In genomic region chr6:15731452-15731851, GRCm38 (mm10) we compare ENCODE assay signal across 18 mouse cellular contexts. TPM values are rescaled to one million over a fixed set of nuclear protein-coding genes. Genes with fewer than 3 reads are reported as not detected.
DNase-seq lines count a peak whose midpoint lies in the region; ATAC-seq and TF ChIP-seq lines count a peak whose summit lies in the region.
"Had no signal": no experiment of that assay in that cellular context is flagged by ENCODE, and none has a peak within 500 bp of the region (broad histone marks: within the 10 kb centered on the region; RNA-seq: fewer than 3 reads in every experiment).

No protein-coding gene starts in this region.

- no peak for TF ChIP-seq EP300 in liver, postnatal 0 days (IDR thresholded peaks at IDR 0.05; ENCODE audit: low read depth)

- WGBS in liver, adult 2 months: 67% methylated on average over 7 of the region's 7 CpGs
- 72% methylated on average over 7 of the region's 7 CpGs for WGBS in liver, postnatal 0 days (ENCODE audit: insufficient replicate concordance)
- 88% methylated on average over 7 of the region's 7 CpGs for WGBS in midbrain, embryonic 15.5 days

- H3K27ac ChIP-seq in gastrocnemius, adult 2 months: peak overlapping the region; percentile 58
- H3K27ac ChIP-seq in liver, adult 2 months (replicated peaks; ENCODE audit: insufficient read depth, low read depth, low read length): no peak overlapping the region
- no peak overlapping the region for H3K27ac ChIP-seq in liver, postnatal 0 days (ENCODE audit: low read depth)
- no peak overlapping the region for H3K27ac ChIP-seq in midbrain, embryonic 15.5 days
- H3K27ac ChIP-seq: embryonic facial prominence, embryonic 12.5 days; layer of hippocampus, adult 2 months; limb, embryonic 12.5 days; liver, embryonic 15.5 days; midbrain, embryonic 12.5 days had no signal

- TF ChIP-seq POLR2A in liver, adult 2 months (IDR thresholded peaks at IDR 0.05; ENCODE audit: extremely low read depth, insufficient read depth, low read length): no peak

- intact Hi-C loops in gastrocnemius, adult 2 months (cut with DNase I): no loop called here
- intact Hi-C loops in gastrocnemius, postnatal 36 days (cut with DNase I): no loop called here

- H3K9me3 ChIP-seq in liver, postnatal 0 days (ENCODE audit: low read length): no peaks in the 10 kb centered on the region
- no peaks in the 10 kb centered on the region for H3K9me3 ChIP-seq in midbrain, embryonic 15.5 days
- H3K9me3 ChIP-seq: embryonic facial prominence, embryonic 12.5 days; limb, embryonic 12.5 days; liver, embryonic 15.5 days; midbrain, embryonic 12.5 days had no signal

- H3K4me1 ChIP-seq in liver, adult 2 months (ENCODE audit: control insufficient read depth, insufficient read depth, low read length): peaks cover 25% of the 10 kb centered on the region
- H3K4me1 ChIP-seq in liver, postnatal 0 days (ENCODE audit: insufficient read depth): peaks cover 5% of the 10 kb centered on the region
- no peaks in the 10 kb centered on the region for H3K4me1 ChIP-seq in midbrain, embryonic 15.5 days
- H3K4me1 ChIP-seq: embryonic facial prominence, embryonic 12.5 days; liver, embryonic 15.5 days; midbrain, embryonic 12.5 days had no signal

- ATAC-seq in liver, postnatal 0 days: no peak
- no peak for ATAC-seq in midbrain, embryonic 15.5 days (replicated peaks)
- ATAC-seq: inflammation-experienced regulatory T-cells, adult 6 months had no signal

- peaks cover 3% of the 10 kb centered on the region; the same call in 1 of the 2 replicates for H3K36me3 ChIP-seq in liver, adult 2 months (ENCODE audit: control insufficient read depth, insufficient read depth, low read length)
- H3K36me3 ChIP-seq in liver, postnatal 0 days (replicated peaks; ENCODE audit: insufficient read depth, low read length): no peaks in the 10 kb centered on the region
- H3K36me3 ChIP-seq in midbrain, embryonic 15.5 days (replicated peaks): no peaks in the 10 kb centered on the region
- H3K36me3 ChIP-seq: embryonic facial prominence, embryonic 12.5 days; limb, embryonic 12.5 days; liver, embryonic 15.5 days; midbrain, embryonic 12.5 days had no signal

- TF ChIP-seq CTCF in gastrocnemius, adult 2 months (IDR thresholded peaks at IDR 0.05): no peak
- no peak for TF ChIP-seq CTCF in liver, adult 2 months (IDR thresholded peaks at IDR 0.05; ENCODE audit: low read depth, low read length)
- no peak for TF ChIP-seq CTCF in liver, postnatal 0 days (IDR thresholded peaks at IDR 0.05; ENCODE audit: low read depth)

- H3K4me3 ChIP-seq in gastrocnemius, adult 2 months: no peak overlapping the region
- no peak overlapping the region for H3K4me3 ChIP-seq in liver, adult 2 months (ENCODE audit: insufficient read depth, low read depth, low read length)
- H3K4me3 ChIP-seq in liver, postnatal 0 days (ENCODE audit: low read depth, low read length): no peak overlapping the region
- no peak overlapping the region for H3K4me3 ChIP-seq in midbrain, embryonic 15.5 days
- H3K4me3 ChIP-seq: embryonic facial prominence, embryonic 12.5 days; layer of hippocampus, adult 2 months; limb, embryonic 12.5 days; liver, embryonic 15.5 days; midbrain, embryonic 12.5 days had no signal

- no peak overlapping the region for H3K9ac ChIP-seq in liver, adult 2 months (ENCODE audit: low read depth, low read length)
- H3K9ac ChIP-seq in liver, postnatal 0 days (replicated peaks): no peak overlapping the region
- no peak overlapping the region for H3K9ac ChIP-seq in midbrain, embryonic 15.5 days
- H3K9ac ChIP-seq: embryonic facial prominence, embryonic 12.5 days; limb, embryonic 12.5 days; liver, embryonic 15.5 days; midbrain, embryonic 12.5 days had no signal

- no peak for DNase-seq in gastrocnemius, adult 2 months
- no peak for DNase-seq in gastrocnemius, postnatal 36 days
- DNase-seq in liver, adult 2 months (ENCODE audit: extremely low read depth, low read depth, low spot score): peak; percentile 26
- no peak for DNase-seq in liver, postnatal 0 days
- DNase-seq in kidney, postnatal 14 days: peak; percentile 42
- DNase-seq in lung, postnatal 4 days: peak; percentile 33 to 43
- DNase-seq in testis, postnatal 14 days (ENCODE audit: low spot score): no peak
- DNase-seq: adrenal gland, adult 8-10 months; cerebellum, adult 2 months; gastrocnemius, postnatal 25 days; thymus, postnatal 14 days had no signal

- no peak overlapping the region for H3K4me2 ChIP-seq in liver, postnatal 0 days (ENCODE audit: low read depth, low read length)
- no peak overlapping the region for H3K4me2 ChIP-seq in midbrain, embryonic 15.5 days
- H3K4me2 ChIP-seq: embryonic facial prominence, embryonic 12.5 days; limb, embryonic 12.5 days; liver, embryonic 15.5 days; midbrain, embryonic 12.5 days had no signal

- peaks cover 6% of the 10 kb centered on the region; the same call in 1 of the 2 replicates for H3K79me2 ChIP-seq in liver, adult 2 months (ENCODE audit: control insufficient read depth, insufficient read depth, low read length)

- no peaks in the 10 kb centered on the region for H3K27me3 ChIP-seq in liver, adult 2 months (ENCODE audit: control insufficient read depth, insufficient read depth, low read length)
- H3K27me3 ChIP-seq in liver, postnatal 0 days (ENCODE audit: insufficient read depth, low read length): no peaks in the 10 kb centered on the region
- H3K27me3 ChIP-seq in midbrain, embryonic 15.5 days (replicated peaks): no peaks in the 10 kb centered on the region
- H3K27me3 ChIP-seq: embryonic facial prominence, embryonic 12.5 days; limb, embryonic 12.5 days; liver, embryonic 15.5 days; midbrain, embryonic 12.5 days had no signal

RNA-seq across cellular contexts. Expression of gene Mdfic, which starts 11.0 kb away (rescaled TPM):
- 1 to 10 TPM; 8.9 to 9.4 TPM for total RNA-seq in gastrocnemius, adult 2 months (2021)
- 10 to 100 TPM in 1 of 2 experiments, 1 to 10 TPM in 1; 9.1 to 10.8 TPM for total RNA-seq in gastrocnemius, postnatal 36 days (2021)
- total RNA-seq in liver, adult 2 months (2014; rRNA removed): 14.5 and 14.8 TPM in 2 replicates
- 6.4 and 7.1 TPM in 2 replicates for polyA plus RNA-seq in liver, adult 2 months (2012; rRNA removed)
- polyA plus RNA-seq in liver, postnatal 0 days (2015; fragmentation: Nextera tagmentation; extraction: Ambion mirVana): 2.1 and 2.2 TPM in 2 replicates
- polyA plus RNA-seq in midbrain, embryonic 15.5 days (2015; fragmentation: Nextera tagmentation; extraction: Ambion mirVana): 1.0 and 1.2 TPM in 2 replicates

Comparison
In these comparisons a context has a peak if more than half of its experiments do, and no peak if none do; other contexts are left out.
1. DNase-seq: peak in liver, adult 2 months (single experiment), kidney, postnatal 14 days (single experiment) and lung, postnatal 4 days (2 of 2); none in gastrocnemius, adult 2 months (single experiment), gastrocnemius, postnatal 36 days (0 of 2), liver, postnatal 0 days (single experiment) and testis, postnatal 14 days (single experiment).